Mouse (Mus musculus): Measurements from ENCODE around the gene Asb1.

Asb1 gene

DNA sequence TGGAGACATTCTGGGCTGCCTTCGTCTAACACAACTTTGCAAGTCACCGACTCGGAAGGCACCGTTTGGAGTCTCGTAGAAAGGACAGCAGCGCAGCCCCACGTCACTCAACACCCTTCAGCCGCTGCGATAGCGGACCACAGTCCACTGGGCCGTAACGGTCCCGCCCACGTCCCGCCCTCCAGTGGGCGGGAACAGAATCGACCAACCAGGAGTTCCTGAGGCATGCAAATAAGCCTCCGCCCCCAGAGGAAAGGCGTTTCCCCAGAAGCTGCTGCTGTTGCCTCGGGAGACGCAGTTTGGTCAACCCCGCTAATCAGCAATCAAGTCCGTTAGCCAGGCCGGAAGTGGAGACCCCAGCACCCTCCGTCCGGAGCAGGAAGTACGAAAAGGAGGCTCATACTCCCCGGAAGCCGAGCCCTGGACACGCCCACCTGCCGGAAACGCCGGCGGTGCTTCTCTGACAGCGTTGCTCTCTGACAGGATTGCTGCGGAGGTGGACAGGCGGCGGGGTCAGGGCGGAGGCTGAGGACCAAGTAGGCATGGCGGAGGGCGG lies at the start of gene Asb1:
Gene Asb1, plus strand, starts transcription at position 274 of the 556 bp plus-strand sequence.
- peak; percentile 96 for DNase-seq (ENCODE audit: low spot score)

DNA sequence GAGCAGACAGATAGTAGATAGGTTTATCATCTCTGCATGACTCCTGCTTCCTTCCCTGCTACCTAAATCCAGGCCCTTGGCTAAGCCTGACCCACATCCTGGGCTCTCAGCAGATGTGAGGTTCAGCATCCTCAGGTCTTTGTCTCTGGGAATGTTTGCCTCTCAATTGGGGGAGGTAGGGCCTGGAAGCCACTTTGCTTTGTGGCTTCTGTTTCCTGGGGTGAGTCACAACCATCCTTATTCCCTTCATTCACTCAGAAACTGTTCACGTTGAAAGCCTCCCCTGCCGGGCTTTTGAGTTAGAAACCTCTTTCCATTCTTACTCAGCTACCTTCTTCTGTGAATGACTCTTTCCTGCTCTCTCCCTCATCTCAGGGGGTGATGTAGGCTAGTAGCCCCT lies 47.6 kb upstream of the Asb1 start:
- no peak for DNase-seq (ENCODE audit: low spot score)

- DNase-seq (ENCODE audit: low spot score) = no peak
Observed at GRCm38 (mm10) chr1:91493938-91494337, 46.4 kb upstream of the Asb1 start.

DNA sequence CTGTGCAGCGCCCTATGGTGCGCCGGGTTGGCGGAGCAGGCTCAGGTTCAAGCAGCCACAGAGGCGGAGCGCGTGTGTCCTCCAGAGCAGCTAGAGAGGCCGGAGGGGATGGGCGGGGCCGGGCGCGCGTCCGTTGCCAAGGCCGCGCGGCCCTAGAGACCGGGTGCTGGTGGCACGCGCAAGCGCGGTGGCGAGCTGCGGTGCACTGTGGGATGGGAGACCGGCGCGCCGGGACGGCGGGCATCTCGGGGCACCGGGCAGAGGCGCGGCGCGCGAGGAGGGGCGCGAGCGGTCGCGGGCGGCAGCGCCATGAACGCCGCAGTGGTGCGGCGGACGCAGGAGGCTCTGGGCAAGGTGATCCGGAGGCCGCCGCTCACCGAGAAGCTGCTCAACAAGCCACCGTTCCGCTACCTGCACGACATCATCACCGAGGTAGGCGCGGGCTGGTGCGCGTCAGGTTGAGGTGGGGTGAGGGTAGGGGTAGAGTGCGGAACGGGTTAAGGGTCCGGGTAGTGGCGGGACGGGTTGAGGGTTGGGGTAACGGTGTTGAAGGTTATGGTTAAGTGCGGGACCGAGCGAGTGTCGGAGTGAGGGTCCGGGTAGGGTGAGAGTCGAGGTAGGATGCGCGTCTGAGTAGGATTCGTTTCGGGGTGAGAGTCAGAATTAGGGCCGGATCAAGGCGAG lies 45.7 kb upstream of the Asb1 start, which contains the start of gene Traf3ip1:
Gene Traf3ip1, plus strand, starts transcription at position 191 of the 684 bp plus-strand sequence.
- peak; percentile 93 for DNase-seq (ENCODE audit: low spot score)

- DNase-seq (ENCODE audit: low spot score) = no peak
Observed at GRCm38 (mm10) chr1:91495321-91495720, 45.0 kb upstream of the Asb1 start.

- no peak for DNase-seq (ENCODE audit: low spot score)
Observed at GRCm38 (mm10) chr1:91498579-91498978, 41.8 kb upstream of the Asb1 start.

- no peak for DNase-seq (ENCODE audit: low spot score)
Observed at GRCm38 (mm10) chr1:91504615-91505014, 35.7 kb upstream of the Asb1 start.

- no peak for DNase-seq (ENCODE audit: low spot score)
Observed at GRCm38 (mm10) chr1:91514916-91515315, 25.4 kb upstream of the Asb1 start.

DNA sequence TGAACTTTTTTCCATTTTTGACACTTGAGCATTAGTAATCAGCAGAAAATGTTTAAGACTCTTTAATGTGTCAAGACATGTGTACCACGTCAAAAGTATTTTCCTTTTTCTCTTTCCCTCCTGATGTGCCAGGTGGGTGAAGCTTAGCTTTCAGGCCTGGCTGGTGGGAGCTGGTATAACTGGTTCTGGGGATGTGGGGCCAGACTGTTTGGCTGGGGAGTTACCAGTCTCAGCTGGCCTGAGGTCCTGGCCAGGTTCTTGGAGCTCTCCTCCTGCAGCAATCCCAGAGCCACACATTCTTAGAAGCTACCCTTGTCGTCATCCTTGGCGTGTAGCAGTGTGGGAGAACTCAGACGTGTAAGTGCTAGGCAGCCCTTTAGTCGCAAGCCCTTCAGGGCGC lies 24.7 kb upstream of the Asb1 start:
- DNase-seq (ENCODE audit: low spot score) = no peak

- peak; percentile 62 for DNase-seq (ENCODE audit: low spot score)
Observed at GRCm38 (mm10) chr1:91523759-91524158, 16.6 kb upstream of the Asb1 start.

- no peak for DNase-seq (ENCODE audit: low spot score)
Observed at GRCm38 (mm10) chr1:91525838-91526237, 14.5 kb upstream of the Asb1 start.

- DNase-seq (ENCODE audit: low spot score) = no peak
Observed at GRCm38 (mm10) chr1:91530166-91530565, 10.2 kb upstream of the Asb1 start.

- no peak for DNase-seq (ENCODE audit: low spot score)
Observed at GRCm38 (mm10) chr1:91532243-91532642, 8.1 kb upstream of the Asb1 start.

DNA sequence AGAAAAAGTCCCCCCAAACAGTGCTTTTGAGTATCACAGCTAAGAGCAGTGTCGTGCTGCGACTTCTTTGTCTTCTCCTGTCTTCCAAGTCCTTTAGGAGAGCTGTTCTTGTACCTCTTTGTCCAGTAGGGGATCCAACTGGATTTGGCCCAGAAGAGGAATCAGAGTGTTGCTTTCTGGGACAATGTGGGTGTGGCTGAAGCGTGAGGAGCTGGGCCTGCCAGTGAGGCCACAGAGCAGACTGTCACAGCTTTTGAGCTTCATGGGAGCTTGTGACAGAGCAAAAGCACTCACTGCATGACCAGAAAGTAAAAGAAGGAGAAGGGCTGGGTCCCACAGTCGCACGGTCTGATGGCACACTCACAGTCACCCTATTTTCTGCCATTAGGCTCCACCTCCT lies 7.5 kb upstream of the Asb1 start:
- no peak for DNase-seq (ENCODE audit: low spot score)

DNA sequence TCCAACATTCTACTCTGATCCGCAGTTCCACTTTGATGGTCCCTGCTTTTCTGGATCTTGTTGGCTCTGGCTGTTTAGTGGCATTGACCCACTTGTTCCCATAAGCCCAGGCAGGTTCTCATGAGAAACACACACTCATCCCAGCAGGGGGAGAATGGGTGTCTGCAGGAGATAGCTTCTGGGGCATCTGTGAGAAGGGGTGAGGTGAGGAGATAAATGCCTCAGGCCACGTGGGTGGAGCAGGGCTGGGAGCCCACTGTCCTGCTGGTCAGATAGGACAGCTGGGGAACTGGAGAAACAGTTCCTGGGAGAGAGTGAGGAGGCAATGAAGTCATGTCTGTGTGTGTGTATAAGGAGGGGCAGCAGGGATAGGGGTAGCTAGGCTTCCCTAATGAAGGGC lies 6.9 kb upstream of the Asb1 start:
- DNase-seq (ENCODE audit: low spot score) = no peak

- no peak for DNase-seq (ENCODE audit: low spot score)
Observed at GRCm38 (mm10) chr1:91533961-91534723, 6.2 kb upstream of the Asb1 start.

DNA sequence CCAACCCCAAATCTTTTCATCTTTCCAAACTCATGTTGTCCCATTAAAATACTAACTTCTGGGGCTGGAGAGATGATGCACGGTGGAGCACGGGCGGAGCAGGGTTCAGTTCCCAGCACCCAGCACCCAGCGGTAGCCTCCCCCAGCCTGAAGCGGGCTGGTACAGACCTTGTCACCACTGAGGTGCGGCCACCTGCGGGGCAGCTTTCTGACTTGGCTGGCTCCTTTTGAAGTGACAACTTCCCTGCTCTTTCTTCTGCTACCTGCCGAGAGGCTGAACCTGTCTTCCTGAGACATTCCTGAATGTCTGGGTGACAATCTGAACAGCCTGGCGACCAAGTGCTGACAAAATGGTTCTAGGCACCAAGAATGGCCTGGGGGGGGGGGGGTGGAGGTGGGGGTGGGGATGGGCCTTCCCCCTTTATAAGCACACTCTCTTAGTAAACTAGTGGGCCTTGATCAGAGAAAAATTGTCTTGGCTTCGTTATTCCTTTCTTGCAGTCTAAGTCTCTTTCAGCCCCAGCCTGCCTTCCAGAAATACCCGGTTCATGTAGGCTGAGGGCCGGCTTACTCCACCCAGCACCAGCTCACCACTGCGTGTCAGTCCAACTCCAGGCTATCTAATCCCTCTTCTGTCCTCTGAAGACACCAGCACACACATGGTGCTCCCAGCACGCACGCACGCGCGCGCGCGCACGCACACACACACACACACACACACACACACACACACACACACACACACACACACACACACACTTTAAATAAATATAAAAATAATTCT lies 2.4 kb upstream of the Asb1 start:
- no peak for DNase-seq (ENCODE audit: low spot score)

DNA sequence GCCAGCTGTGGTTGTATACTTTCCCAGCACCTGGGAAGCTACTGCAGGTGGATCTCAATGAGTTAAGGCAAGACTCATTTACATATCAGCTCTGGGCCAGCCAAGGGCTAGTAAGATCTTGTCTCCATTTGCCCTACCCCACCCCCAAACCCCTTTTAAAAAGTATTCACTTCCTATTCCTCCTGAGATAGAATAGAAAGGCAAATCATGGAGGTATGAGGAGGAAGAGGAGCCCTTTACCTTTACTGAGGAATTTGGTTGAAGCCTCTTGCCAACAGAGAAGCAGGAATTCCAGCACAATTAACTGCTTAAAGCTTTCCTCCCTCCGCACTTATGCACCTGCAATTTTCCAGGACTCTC lies 1.8 kb upstream of the Asb1 start:
- no peak for DNase-seq (ENCODE audit: low spot score)

DNA sequence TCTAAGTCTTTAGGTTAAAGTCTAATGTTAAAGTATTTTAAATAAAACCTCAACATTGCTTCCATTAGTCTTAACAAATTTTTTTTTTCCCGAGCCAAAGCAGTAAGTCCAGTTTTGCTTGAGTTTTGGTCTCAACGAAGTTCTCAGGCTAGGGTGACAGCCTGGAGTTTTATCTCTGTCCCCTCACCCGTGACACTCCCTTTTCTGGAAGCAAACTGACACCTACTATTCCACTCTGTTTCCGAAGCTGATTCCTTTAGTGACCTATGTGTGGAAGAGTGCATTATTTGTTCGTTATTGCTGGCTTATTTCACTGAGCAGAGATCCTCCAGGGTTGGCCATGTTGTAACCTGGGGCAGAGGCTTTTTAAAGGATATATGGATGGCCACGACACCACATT lies 1.1 kb upstream of the Asb1 start:
- DNase-seq (ENCODE audit: low spot score) = no peak

DNA sequence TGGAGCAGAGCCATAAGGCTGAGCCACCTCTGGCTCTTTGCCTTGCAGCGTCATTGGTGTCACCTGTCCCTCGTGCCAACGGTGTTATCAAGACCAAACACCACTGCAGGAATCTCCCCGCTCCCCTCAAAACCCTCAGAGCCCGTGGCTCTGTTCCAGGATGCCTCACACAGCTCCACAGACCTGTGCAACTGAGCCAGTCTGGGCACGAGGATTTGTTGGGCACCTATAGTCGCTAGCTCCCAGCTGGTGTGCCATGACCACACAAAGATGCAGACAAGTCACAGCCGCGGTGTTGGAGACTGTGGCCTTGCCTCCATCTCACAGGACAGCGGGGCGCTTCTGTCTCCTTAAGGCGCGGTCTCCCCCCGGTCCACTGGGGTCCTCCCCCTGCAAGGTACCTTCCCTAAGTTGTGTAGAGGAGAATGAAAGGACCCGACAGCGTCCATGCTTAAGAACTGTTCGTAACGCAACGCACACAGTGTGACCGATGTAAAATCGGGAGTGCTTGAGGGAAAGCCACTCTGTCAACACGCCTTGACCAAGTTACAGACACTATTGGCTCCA lies 557 bp upstream of the Asb1 start:
- no peak for DNase-seq (ENCODE audit: low spot score)

DNA sequence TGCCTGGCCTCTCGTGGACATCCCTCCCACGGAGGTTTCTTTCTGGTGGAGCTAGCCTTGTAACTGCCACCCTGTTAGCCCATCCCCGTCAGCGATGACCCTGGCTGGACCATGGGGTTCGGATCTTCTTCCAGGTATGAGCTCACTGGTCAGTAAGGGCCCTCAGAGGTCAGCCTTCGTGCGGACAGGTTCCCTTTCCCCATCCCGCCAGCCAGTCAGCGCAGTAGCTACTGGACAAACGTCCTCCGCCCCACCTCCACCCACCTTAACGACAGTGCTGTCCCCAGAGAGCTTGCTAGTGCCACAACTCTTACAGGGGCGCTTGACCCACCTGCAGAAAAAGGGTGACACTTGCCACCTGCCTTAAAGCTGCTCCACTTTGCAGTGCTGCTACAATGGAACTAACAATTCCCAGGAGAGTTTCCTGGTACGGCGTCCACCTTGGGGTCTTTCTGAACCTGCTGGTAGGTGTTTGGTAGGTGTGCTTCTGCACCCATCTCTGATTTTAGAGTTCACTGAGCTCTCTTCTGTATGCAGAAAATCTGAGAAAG lies 773 bp downstream of the Asb1 start:
- no peak for DNase-seq (ENCODE audit: low spot score)

DNA sequence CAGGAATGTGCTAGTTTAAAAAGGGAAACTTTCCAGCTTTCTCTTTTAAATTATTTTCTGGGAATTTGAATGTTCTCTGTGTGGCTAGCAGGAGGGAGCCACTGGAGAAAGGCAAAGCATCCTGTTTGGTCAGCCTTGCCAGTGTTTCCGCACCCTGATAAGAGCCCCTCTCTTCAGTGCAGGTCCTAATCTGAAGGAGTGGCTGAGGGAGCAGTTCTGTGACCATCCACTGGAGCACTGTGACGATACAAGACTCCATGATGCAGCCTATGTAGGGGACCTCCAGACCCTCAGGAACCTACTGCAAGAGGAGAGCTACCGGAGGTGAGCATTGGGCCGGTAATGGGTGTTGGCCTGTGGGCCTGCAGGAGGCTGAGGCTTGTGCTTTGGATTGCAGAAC lies 3.6 kb downstream of the Asb1 start:
- no peak for DNase-seq (ENCODE audit: low spot score)
